Mouse (Mus musculus) ES-E14 (cell line): ENCODE data around the gene Btbd18.

ENCODE experiments used
- CHD2 ChIP-seq: IDR thresholded peaks from 2 replicates; pipeline ENCODE4 v1.6.1; 2014; ENCODE audit warnings: mild to moderate bottlenecking, low read depth, low read length, inconsistent platforms
- MAFK ChIP-seq: IDR thresholded peaks from 2 replicates; pipeline ENCODE4 v1.6.1; 2014; ENCODE audit warnings: mild to moderate bottlenecking, low read depth, low read length, inconsistent platforms; ENCODE audit not compliant: insufficient read depth
- ZC3H11A ChIP-seq: IDR thresholded peaks from 2 replicates; pipeline ENCODE4 v1.6.1; 2012; ENCODE audit warnings: low read depth, mild to moderate bottlenecking, inconsistent platforms, low read length, borderline replicate concordance
- ZNF384 ChIP-seq: IDR thresholded peaks from 2 replicates; pipeline ENCODE4 v1.6.1; 2012; ENCODE audit warnings: low read depth, low read length, inconsistent platforms

DNA sequence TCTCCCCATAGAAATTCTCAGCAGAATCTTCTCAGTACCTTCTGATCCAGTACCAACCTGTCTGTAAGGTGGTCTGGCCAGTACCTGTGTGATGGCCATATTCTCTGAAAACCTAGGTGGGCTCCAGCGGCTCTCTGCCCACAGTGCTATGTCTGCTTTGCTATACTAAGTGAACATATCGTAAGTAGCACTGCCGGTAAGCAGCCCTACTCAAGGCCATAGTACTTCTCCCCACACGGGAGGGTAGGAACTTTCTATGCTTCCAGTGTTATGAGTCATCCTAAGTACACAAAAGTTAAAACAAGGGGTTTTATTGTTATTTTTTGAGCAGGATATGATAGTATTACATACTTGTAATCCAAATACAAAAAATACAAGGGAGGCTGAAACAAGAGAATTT is 24.9 kb upstream of the Btbd18 start:
- TF ChIP-seq ZNF384 (no peak), MAFK (no peak), CHD2 (no peak), ZC3H11A (no peak)
